Mouse (Mus musculus): ENCODE measurements around the gene Babam2. TPM values are rescaled to one million over a fixed set of nuclear protein-coding genes. Genes with fewer than 3 reads are reported as not detected.
A peak's percentile ranks its signal among the peaks of the same experiment; 100 is the strongest.

Babam2 gene
- total and polyA plus RNA-seq, 3 experiments: 25.2 to 32.9 (median 28.4) TPM

- H3K9ac ChIP-seq (ENCODE audit: low read depth, low read length): no peak overlapping the region
- 81% methylated on average over 3 of the region's 3 CpGs for WGBS
- TF ChIP-seq CTCF (IDR thresholded peaks at IDR 0.05): no peak
- TF ChIP-seq POLR2A (IDR thresholded peaks at IDR 0.05; ENCODE audit: insufficient read depth, low read depth, low read length): no peak
- no peak for TF ChIP-seq EP300 (IDR thresholded peaks at IDR 0.05; ENCODE audit: insufficient read depth, low read depth, low read length)
- no peaks in the 10 kb centered on the region for H3K36me3 ChIP-seq (ENCODE audit: control insufficient read depth, insufficient read depth, low read length)
- intact Hi-C loops (cut with DNase I): loop anchor here (5.0 kb wide), 1 partner anchor 129 kb away; no protein-coding TSS in a partner anchor
- no peak overlapping the region for H3K27ac ChIP-seq
- no peak for DNase-seq
- no peak overlapping the region for H3K4me3 ChIP-seq
- H3K4me1 ChIP-seq (ENCODE audit: control insufficient read depth, insufficient read depth, low read length): peaks cover 9% of the 10 kb centered on the region
- no peaks in the 10 kb centered on the region for H3K79me2 ChIP-seq (replicated peaks; ENCODE audit: control insufficient read depth, insufficient read depth, low read length)
- no peaks in the 10 kb centered on the region for H3K27me3 ChIP-seq (ENCODE audit: control insufficient read depth, insufficient read depth, low read length)
Observed at GRCm38 (mm10) chr5:32068616-32069015, 371.1 kb downstream of the Babam2 start.

GRCm38 (mm10) chr5:32069096-32069495 lies 371.6 kb downstream of the Babam2 start:
- DNase-seq: no peak
- H3K4me1 ChIP-seq (ENCODE audit: control insufficient read depth, insufficient read depth, low read length): peaks cover 9% of the 10 kb centered on the region
- intact Hi-C loops (cut with DNase I): loop anchor here (5.0 kb wide), 1 partner anchor 128 kb away; no protein-coding TSS in a partner anchor
- no peaks in the 10 kb centered on the region for H3K36me3 ChIP-seq (ENCODE audit: control insufficient read depth, insufficient read depth, low read length)
- TF ChIP-seq CTCF (IDR thresholded peaks at IDR 0.05) (no peak), EP300 (IDR thresholded peaks at IDR 0.05; ENCODE audit: insufficient read depth, low read depth, low read length) (no peak), POLR2A (IDR thresholded peaks at IDR 0.05; ENCODE audit: insufficient read depth, low read depth, low read length) (no peak)
- H3K4me3 ChIP-seq: no peak overlapping the region
- H3K79me2 ChIP-seq (replicated peaks; ENCODE audit: control insufficient read depth, insufficient read depth, low read length): no peaks in the 10 kb centered on the region
- H3K27me3 ChIP-seq (ENCODE audit: control insufficient read depth, insufficient read depth, low read length): no peaks in the 10 kb centered on the region
- peak overlapping the region; percentile 20 for H3K27ac ChIP-seq
- 87% methylated on average over 4 of the region's 4 CpGs for WGBS
- no peak overlapping the region for H3K9ac ChIP-seq (ENCODE audit: low read depth, low read length)

- no peak for DNase-seq
Observed at GRCm38 (mm10) chr5:32069566-32070169, 372.2 kb downstream of the Babam2 start.

GRCm38 (mm10) chr5:32070781-32071180 lies 373.3 kb downstream of the Babam2 start:
- 95% methylated on average over 3 of the region's 3 CpGs for WGBS
- H3K4me3 ChIP-seq: no peak overlapping the region
- H3K4me1 ChIP-seq (ENCODE audit: control insufficient read depth, insufficient read depth, low read length): peaks cover 6% of the 10 kb centered on the region
- no peak for DNase-seq
- no peaks in the 10 kb centered on the region for H3K79me2 ChIP-seq (replicated peaks; ENCODE audit: control insufficient read depth, insufficient read depth, low read length)
- TF ChIP-seq CTCF (IDR thresholded peaks at IDR 0.05) (no peak), POLR2A (IDR thresholded peaks at IDR 0.05; ENCODE audit: insufficient read depth, low read depth, low read length) (no peak), EP300 (IDR thresholded peaks at IDR 0.05; ENCODE audit: insufficient read depth, low read depth, low read length) (no peak)
- no peak overlapping the region for H3K9ac ChIP-seq (ENCODE audit: low read depth, low read length)
- H3K27ac ChIP-seq: no peak overlapping the region
- H3K27me3 ChIP-seq (ENCODE audit: control insufficient read depth, insufficient read depth, low read length): no peaks in the 10 kb centered on the region
- H3K36me3 ChIP-seq (ENCODE audit: control insufficient read depth, insufficient read depth, low read length): no peaks in the 10 kb centered on the region
- intact Hi-C loops (cut with DNase I): no loop called here

More at GRCm38 (mm10) chr5:32069566-32070169, 372.2 kb downstream of the Babam2 start:
- H3K4me3 ChIP-seq: no peak overlapping the region
- no peaks in the 10 kb centered on the region for H3K36me3 ChIP-seq (ENCODE audit: control insufficient read depth, insufficient read depth, low read length)
- no peak overlapping the region for H3K9ac ChIP-seq (ENCODE audit: low read depth, low read length)
- H3K27me3 ChIP-seq (ENCODE audit: control insufficient read depth, insufficient read depth, low read length): no peaks in the 10 kb centered on the region
- H3K4me1 ChIP-seq (ENCODE audit: control insufficient read depth, insufficient read depth, low read length): peaks cover 6% of the 10 kb centered on the region
- WGBS: 58% methylated on average over 10 of the region's 10 CpGs
- H3K79me2 ChIP-seq (replicated peaks; ENCODE audit: control insufficient read depth, insufficient read depth, low read length): no peaks in the 10 kb centered on the region
- intact Hi-C loops (cut with DNase I): loop anchor here (5.0 kb wide), 1 partner anchor 128 kb away; no protein-coding TSS in a partner anchor
- TF ChIP-seq CTCF (IDR thresholded peaks at IDR 0.05) (no peak), POLR2A (IDR thresholded peaks at IDR 0.05; ENCODE audit: insufficient read depth, low read depth, low read length) (no peak), EP300 (IDR thresholded peaks at IDR 0.05; ENCODE audit: insufficient read depth, low read depth, low read length) (no peak)
- peak overlapping the region; percentile 20 for H3K27ac ChIP-seq

GRCm38 (mm10) chr5:32071314-32071713 lies 373.8 kb downstream of the Babam2 start:
- WGBS: 91% methylated on average over 4 of the region's 4 CpGs
- no peaks in the 10 kb centered on the region for H3K79me2 ChIP-seq (replicated peaks; ENCODE audit: control insufficient read depth, insufficient read depth, low read length)
- intact Hi-C loops (cut with DNase I): no loop called here

GRCm38 (mm10) chr5:32071824-32072223 lies 374.3 kb downstream of the Babam2 start:
- intact Hi-C loops (cut with DNase I): no loop called here
- 97% methylated on average over 5 of the region's 5 CpGs for WGBS
- H3K4me1 ChIP-seq (ENCODE audit: control insufficient read depth, insufficient read depth, low read length): peaks cover 6% of the 10 kb centered on the region
- no peak for DNase-seq
- no peaks in the 10 kb centered on the region for H3K79me2 ChIP-seq (replicated peaks; ENCODE audit: control insufficient read depth, insufficient read depth, low read length)
- H3K9ac ChIP-seq (ENCODE audit: low read depth, low read length): no peak overlapping the region
- TF ChIP-seq CTCF (IDR thresholded peaks at IDR 0.05): no peak
- no peak for TF ChIP-seq EP300 (IDR thresholded peaks at IDR 0.05; ENCODE audit: insufficient read depth, low read depth, low read length)
- TF ChIP-seq POLR2A (IDR thresholded peaks at IDR 0.05; ENCODE audit: insufficient read depth, low read depth, low read length): no peak
- no peaks in the 10 kb centered on the region for H3K27me3 ChIP-seq (ENCODE audit: control insufficient read depth, insufficient read depth, low read length)
- H3K27ac ChIP-seq: no peak overlapping the region
- no peaks in the 10 kb centered on the region for H3K36me3 ChIP-seq (ENCODE audit: control insufficient read depth, insufficient read depth, low read length)
- no peak overlapping the region for H3K4me3 ChIP-seq

More at GRCm38 (mm10) chr5:32071314-32071713, 373.8 kb downstream of the Babam2 start:
- DNase-seq: no peak
- no peak overlapping the region for H3K27ac ChIP-seq
- 0 out of 2 replicates have a peak, but pooled peaks have one; percentile 3 for TF ChIP-seq CTCF (IDR thresholded peaks at IDR 0.05)
- TF ChIP-seq EP300 (IDR thresholded peaks at IDR 0.05; ENCODE audit: insufficient read depth, low read depth, low read length): no peak
- no peak for TF ChIP-seq POLR2A (IDR thresholded peaks at IDR 0.05; ENCODE audit: insufficient read depth, low read depth, low read length)
- no peaks in the 10 kb centered on the region for H3K27me3 ChIP-seq (ENCODE audit: control insufficient read depth, insufficient read depth, low read length)
- H3K36me3 ChIP-seq (ENCODE audit: control insufficient read depth, insufficient read depth, low read length): no peaks in the 10 kb centered on the region
- H3K4me3 ChIP-seq: no peak overlapping the region
- no peak overlapping the region for H3K9ac ChIP-seq (ENCODE audit: low read depth, low read length)
- peaks cover 6% of the 10 kb centered on the region for H3K4me1 ChIP-seq (ENCODE audit: control insufficient read depth, insufficient read depth, low read length)
